Mouse (Mus musculus) CH12.LX (cell line): ENCODE measurements around the gene Src.

Experiments used
- CTCF ChIP-seq, 2 experiments: IDR thresholded peaks in 1 of 2; conservative IDR thresholded peaks in 1 of 2; 2 replicates each; pipeline ENCODE4 v1.5.1; 2011 to 2012; ENCODE audit warnings: low read depth in 2 of 2, low read length in 2 of 2, improper control_type of control experiment in 1 of 2, inconsistent platforms in 1 of 2, mild to moderate bottlenecking in 1 of 2, moderate library complexity in 1 of 2
- EP300 ChIP-seq: IDR thresholded peaks from 2 replicates; pipeline ENCODE4 v1.6.1; 2011; ENCODE audit warnings: low read length, improper control_type of control experiment
- MAFK ChIP-seq: IDR thresholded peaks from 2 replicates; pipeline ENCODE4 v1.6.1; 2011; ENCODE audit warnings: low read length, improper control_type of control experiment; ENCODE audit not compliant: insufficient replicate concordance
- MAX ChIP-seq: IDR thresholded peaks from 2 replicates; pipeline ENCODE4 v1.6.1; 2011; ENCODE audit warnings: low read length, improper control_type of control experiment
- MEF2A ChIP-seq: IDR thresholded peaks from 2 replicates; pipeline ENCODE4 v1.6.1; 2014; ENCODE audit warnings: low read depth, mild to moderate bottlenecking, inconsistent platforms, low read length, improper control_type of control experiment, borderline replicate concordance
- POLR2A ChIP-seq: IDR thresholded peaks from 2 replicates; pipeline ENCODE4 v1.6.1; 2011; ENCODE audit warnings: low read depth, mild to moderate bottlenecking, improper control_type of control experiment, low read length
- RCOR1 ChIP-seq: conservative IDR thresholded peaks from 2 replicates; pipeline ENCODE4 v1.6.1; 2012; ENCODE audit warnings: low read depth, mild to moderate bottlenecking, inconsistent platforms, low read length, improper control_type of control experiment
- SMC3 ChIP-seq: IDR thresholded peaks from 2 replicates; pipeline ENCODE4 v1.6.1; 2011; ENCODE audit warnings: low read depth, low read length, improper control_type of control experiment
- USF1 ChIP-seq: IDR thresholded peaks from 2 replicates; pipeline ENCODE4 v1.6.1; 2014; ENCODE audit warnings: low read depth, mild to moderate bottlenecking, inconsistent platforms, low read length, improper control_type of control experiment
- ZMIZ1 ChIP-seq: IDR thresholded peaks from 2 replicates; pipeline ENCODE4 v1.6.1; 2012; ENCODE audit warnings: low read depth, mild to moderate bottlenecking, inconsistent platforms, low read length, improper control_type of control experiment
- ZNF384 ChIP-seq: IDR thresholded peaks from 2 replicates; pipeline ENCODE4 v1.6.1; 2012; ENCODE audit warnings: low read depth, low read length, improper control_type of control experiment, inconsistent platforms

DNA sequence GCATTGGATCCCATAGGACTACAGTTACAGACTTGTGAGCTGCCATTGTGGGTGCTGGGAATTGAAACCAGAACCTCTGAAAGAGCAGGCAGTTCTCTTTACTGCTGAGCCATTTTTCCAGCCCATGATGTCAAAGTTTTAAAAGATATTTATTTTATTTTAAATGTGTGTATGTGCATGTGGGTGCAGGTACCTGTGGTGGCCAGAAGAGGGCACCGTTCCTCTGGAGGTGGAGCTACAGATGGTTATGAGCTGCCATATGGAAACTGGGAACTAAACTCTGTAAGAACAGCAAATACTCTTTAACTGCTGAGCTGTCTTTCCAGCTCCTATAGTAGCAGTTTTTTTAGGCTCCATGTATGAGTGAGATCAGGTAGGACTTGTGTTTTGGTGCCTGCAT lies 23.1 kb downstream of the Src start:
- peak in 1 of 2 experiments; percentile 38; a peak in 2 of 4 replicates for TF ChIP-seq CTCF (conservative IDR thresholded peaks at IDR 0.05 in 1 of 2, IDR thresholded peaks at IDR 0.05 in 1 of 2; ENCODE audit: low read depth in 2 of 2, low read length in 2 of 2)
- TF ChIP-seq POLR2A, result no peak
- no peak for TF ChIP-seq MEF2A
- no peak for TF ChIP-seq MAX
- no peak for TF ChIP-seq EP300
- no peak for TF ChIP-seq MAFK
- no peak for TF ChIP-seq ZMIZ1
- TF ChIP-seq SMC3, result no peak
- TF ChIP-seq RCOR1, result no peak
- no peak for TF ChIP-seq USF1
- TF ChIP-seq ZNF384, result no peak
